Mouse (Mus musculus) layer of hippocampus, postnatal 14 days (tissue): ENCODE data around the gene Dapk3. TPM values are rescaled to one million over a fixed set of nuclear protein-coding genes. Genes with fewer than 3 reads are reported as not detected.
"Not testable (repeated sequence)": the region's sequence is repeated elsewhere in the genome, so short reads cannot be mapped to it uniquely, and the experiment has no call there.

Experiments
- DNase-seq, 2 experiments: peaks; one replicate each; pipeline ENCODE4 v3.0.0; 2021 to 2022; ENCODE audit warnings: low spot score in 2 of 2, mixed read lengths in 1 of 2
- total RNA-seq, 2 experiments: library from RNA; stranded (reverse); gene quantifications; 2 replicates each; pipeline ENCODE4 v1.2.3; 2021

Dapk3 gene
- total RNA-seq, 2 experiments from 2014 or later: 59.7 to 60.4 TPM

GRCm38 (mm10) chr10:81177958-81178712 is 4.7 kb upstream of the Dapk3 start:
- DNase-seq: no peak

GRCm38 (mm10) chr10:81178927-81179326 is 3.9 kb upstream of the Dapk3 start:
- DNase-seq: no peak

GRCm38 (mm10) chr10:81179451-81180342 is 3.1 kb upstream of the Dapk3 start:
- DNase-seq: no peak

GRCm38 (mm10) chr10:81180946-81181345 is 1.9 kb upstream of the Dapk3 start:
- DNase-seq: no peak

- not testable (repeated sequence) for DNase-seq
Observed at GRCm38 (mm10) chr10:81181860-81182259, 945 bp upstream of the Dapk3 start.

- DNase-seq: no peak
Observed at GRCm38 (mm10) chr10:81183805-81184204, 1.0 kb downstream of the Dapk3 start, which contains the start of gene 4930442H23Rik. Gene 4930442H23Rik, minus strand, starts transcription at chr10:81183849.

- DNase-seq: no peak
Observed at GRCm38 (mm10) chr10:81184765-81185164, 2.0 kb downstream of the Dapk3 start.

GRCm38 (mm10) chr10:81187161-81187560 is 4.4 kb downstream of the Dapk3 start:
- DNase-seq: no peak

- no peak for DNase-seq
Observed at GRCm38 (mm10) chr10:81189821-81190220, 7.0 kb downstream of the Dapk3 start.

- no peak for DNase-seq
Observed at GRCm38 (mm10) chr10:81190236-81190911, 7.6 kb downstream of the Dapk3 start.

- DNase-seq: no peak
Observed at GRCm38 (mm10) chr10:81190912-81191321, 8.1 kb downstream of the Dapk3 start.

GRCm38 (mm10) chr10:81191342-81191982 is 8.7 kb downstream of the Dapk3 start:
- peak in 1 of 2 experiments; percentile 10 for DNase-seq

- DNase-seq: peak; percentile 88 to 89
Observed at GRCm38 (mm10) chr10:81192270-81192967, 9.6 kb downstream of the Dapk3 start.

- no peak for DNase-seq
Observed at GRCm38 (mm10) chr10:81192968-81193501, 10.2 kb downstream of the Dapk3 start.

GRCm38 (mm10) chr10:81193991-81194774 is 11.4 kb downstream of the Dapk3 start:
- DNase-seq: no peak

- no peak for DNase-seq
Observed at GRCm38 (mm10) chr10:81195300-81195699, 12.5 kb downstream of the Dapk3 start.

GRCm38 (mm10) chr10:81196470-81197065 is 13.8 kb downstream of the Dapk3 start:
- DNase-seq: no peak

GRCm38 (mm10) chr10:81197305-81197704 is 14.5 kb downstream of the Dapk3 start:
- DNase-seq: no peak

- peak in 1 of 2 experiments; percentile 74 for DNase-seq
Observed at GRCm38 (mm10) chr10:81198230-81198629, 15.4 kb downstream of the Dapk3 start.
